Mouse (Mus musculus): ENCODE measurements around the gene Hcfc2.
A peak's percentile ranks its signal among the peaks of the same experiment; 100 is the strongest.

The Hcfc2 gene

GRCm38 (mm10) chr10:82665951-82666350, 30.0 kb upstream of the Hcfc2 start:
- H3K27me3 ChIP-seq (ENCODE audit: insufficient read depth, low read length): no peaks in the 10 kb centered on the region
- no peaks in the 10 kb centered on the region for H3K4me1 ChIP-seq (replicated peaks; ENCODE audit: low read depth, low read length)
- H3K36me3 ChIP-seq (ENCODE audit: insufficient read depth, low read length): no peaks in the 10 kb centered on the region
- H3K9me3 ChIP-seq (ENCODE audit: low read length): no peaks in the 10 kb centered on the region
- H3K4me3 ChIP-seq (replicated peaks; ENCODE audit: low read length): no peak overlapping the region
- TF ChIP-seq NANOG (IDR thresholded peaks at IDR 0.05; ENCODE audit: borderline replicate concordance, low read length): no peak
- TF ChIP-seq CTCF (conservative IDR thresholded peaks at IDR 0.05; ENCODE audit: low read length): no peak
- no peak for TF ChIP-seq POU5F1 (IDR thresholded peaks at IDR 0.05; ENCODE audit: borderline replicate concordance, low read length)

GRCm38 (mm10) chr10:82666436-82667234, 29.3 kb upstream of the Hcfc2 start:
- H3K9me3 ChIP-seq (ENCODE audit: low read length): no peaks in the 10 kb centered on the region
- no peaks in the 10 kb centered on the region for H3K36me3 ChIP-seq (ENCODE audit: insufficient read depth, low read length)
- no peaks in the 10 kb centered on the region for H3K27me3 ChIP-seq (ENCODE audit: insufficient read depth, low read length)
- TF ChIP-seq CTCF (conservative IDR thresholded peaks at IDR 0.05; ENCODE audit: low read length) (peak; percentile 35), NANOG (IDR thresholded peaks at IDR 0.05; ENCODE audit: borderline replicate concordance, low read length) (no peak), POU5F1 (IDR thresholded peaks at IDR 0.05; ENCODE audit: borderline replicate concordance, low read length) (no peak)
- H3K4me1 ChIP-seq (replicated peaks; ENCODE audit: low read depth, low read length): no peaks in the 10 kb centered on the region
- peak overlapping the region; percentile 35; the same call in 1 of the 2 replicates for H3K4me3 ChIP-seq (replicated peaks; ENCODE audit: low read length)

DNA sequence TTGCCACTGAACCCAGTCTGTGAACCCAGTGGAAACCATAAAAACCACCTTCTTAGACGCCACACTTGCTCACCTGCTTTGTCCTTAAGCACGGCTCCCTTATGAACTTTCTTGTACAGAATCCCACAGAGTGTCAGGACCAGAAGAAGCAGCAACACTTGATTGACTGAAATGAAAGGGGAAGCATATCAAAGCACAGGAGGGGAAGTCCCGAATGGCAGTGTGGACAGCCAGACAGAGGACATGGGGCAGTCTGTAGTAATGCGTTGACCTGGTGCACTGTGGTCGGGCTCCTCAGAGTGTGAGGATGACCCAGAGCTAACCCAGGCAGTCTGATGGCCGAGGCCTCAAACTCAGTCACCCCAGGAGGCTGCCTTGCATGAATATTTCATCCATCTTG, 25.8 kb upstream of the Hcfc2 start:
- H3K4me3 ChIP-seq (replicated peaks; ENCODE audit: low read length): no peak overlapping the region

GRCm38 (mm10) chr10:82676949-82677348, 19.0 kb upstream of the Hcfc2 start:
- Histone ChIP-seq H3K27me3 (ENCODE audit: insufficient read depth, low read length) (0 out of 2 replicates have a peak, but pooled peaks cover 3% of the 10 kb centered on the region), H3K4me3 (replicated peaks; ENCODE audit: low read length) (no peak overlapping the region), H3K4me1 (replicated peaks; ENCODE audit: low read depth, low read length) (no peaks in the 10 kb centered on the region), H3K36me3 (ENCODE audit: insufficient read depth, low read length) (no peaks in the 10 kb centered on the region), H3K9me3 (ENCODE audit: low read length) (no peaks in the 10 kb centered on the region)
- TF ChIP-seq NANOG (IDR thresholded peaks at IDR 0.05; ENCODE audit: borderline replicate concordance, low read length) (no peak), POU5F1 (IDR thresholded peaks at IDR 0.05; ENCODE audit: borderline replicate concordance, low read length) (no peak), CTCF (conservative IDR thresholded peaks at IDR 0.05; ENCODE audit: low read length) (no peak)

More for the DNA sequence above, 25.8 kb upstream of the Hcfc2 start:
- no peaks in the 10 kb centered on the region for H3K9me3 ChIP-seq (ENCODE audit: low read length)
- no peaks in the 10 kb centered on the region for H3K36me3 ChIP-seq (ENCODE audit: insufficient read depth, low read length)
- TF ChIP-seq POU5F1 (IDR thresholded peaks at IDR 0.05; ENCODE audit: borderline replicate concordance, low read length) (no peak), CTCF (conservative IDR thresholded peaks at IDR 0.05; ENCODE audit: low read length) (no peak), NANOG (IDR thresholded peaks at IDR 0.05; ENCODE audit: borderline replicate concordance, low read length) (no peak)
- H3K4me1 ChIP-seq (replicated peaks; ENCODE audit: low read depth, low read length): no peaks in the 10 kb centered on the region
- no peaks in the 10 kb centered on the region for H3K27me3 ChIP-seq (ENCODE audit: insufficient read depth, low read length)

DNA sequence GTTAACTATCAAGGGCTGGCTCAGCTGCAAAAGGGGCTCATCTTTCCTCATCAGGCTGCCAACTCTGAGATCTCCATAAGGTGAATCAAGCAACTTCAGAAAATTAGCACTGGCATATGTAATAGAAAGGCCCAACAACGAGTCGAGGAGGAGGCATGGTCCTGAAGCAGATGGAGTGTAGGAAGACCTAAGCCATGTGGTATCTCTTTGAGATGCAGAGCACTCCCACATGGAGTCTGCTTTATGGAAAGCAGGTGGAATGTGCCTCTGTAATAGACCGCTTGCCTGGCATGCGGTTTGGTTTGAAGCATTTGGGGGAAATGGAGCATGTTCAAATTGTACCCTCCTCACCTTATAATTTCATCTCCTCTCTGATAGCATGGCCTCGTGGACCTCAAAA, 15.2 kb upstream of the Hcfc2 start:
- TF ChIP-seq NANOG (IDR thresholded peaks at IDR 0.05; ENCODE audit: borderline replicate concordance, low read length) (no peak), POU5F1 (IDR thresholded peaks at IDR 0.05; ENCODE audit: borderline replicate concordance, low read length) (no peak), CTCF (conservative IDR thresholded peaks at IDR 0.05; ENCODE audit: low read length) (no peak)
- no peaks in the 10 kb centered on the region for H3K36me3 ChIP-seq (ENCODE audit: insufficient read depth, low read length)
- H3K27me3 ChIP-seq (ENCODE audit: insufficient read depth, low read length): peaks cover 3% of the 10 kb centered on the region; the same call in 1 of the 2 replicates
- H3K9me3 ChIP-seq (ENCODE audit: low read length): no peaks in the 10 kb centered on the region; the same call in 1 of the 2 replicates
- no peaks in the 10 kb centered on the region for H3K4me1 ChIP-seq (replicated peaks; ENCODE audit: low read depth, low read length)
- H3K4me3 ChIP-seq (replicated peaks; ENCODE audit: low read length): no peak overlapping the region

GRCm38 (mm10) chr10:82681639-82682038, 14.3 kb upstream of the Hcfc2 start:
- Histone ChIP-seq H3K36me3 (ENCODE audit: insufficient read depth, low read length) (no peaks in the 10 kb centered on the region), H3K27me3 (ENCODE audit: insufficient read depth, low read length) (peaks cover 3% of the 10 kb centered on the region; the same call in 1 of the 2 replicates)

DNA sequence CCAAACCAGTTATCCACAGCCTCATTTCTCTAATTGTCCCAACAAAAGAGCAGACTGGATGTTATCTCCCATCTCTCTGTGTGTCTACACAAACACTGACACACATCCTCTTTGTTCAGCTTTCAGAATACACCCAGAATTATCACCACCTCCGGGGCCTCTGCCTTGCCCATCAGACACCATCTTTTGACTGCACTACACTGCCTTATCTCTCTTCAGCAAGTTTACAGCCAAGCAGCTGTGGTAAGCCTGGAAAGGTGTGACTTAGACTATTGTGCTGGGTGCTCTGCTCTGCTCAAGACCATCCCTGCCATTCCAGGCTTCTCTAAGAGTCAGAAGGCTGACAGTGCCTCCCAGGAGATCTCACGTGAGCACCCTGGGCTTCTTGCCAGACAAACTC, 10.5 kb upstream of the Hcfc2 start:
- H3K36me3 ChIP-seq (ENCODE audit: insufficient read depth, low read length): no peaks in the 10 kb centered on the region
- no peaks in the 10 kb centered on the region; the same call in 1 of the 2 replicates for H3K9me3 ChIP-seq (ENCODE audit: low read length)
- TF ChIP-seq POU5F1 (IDR thresholded peaks at IDR 0.05; ENCODE audit: borderline replicate concordance, low read length) (no peak), CTCF (conservative IDR thresholded peaks at IDR 0.05; ENCODE audit: low read length) (no peak), NANOG (IDR thresholded peaks at IDR 0.05; ENCODE audit: borderline replicate concordance, low read length) (no peak)
- no peak overlapping the region for H3K4me3 ChIP-seq (replicated peaks; ENCODE audit: low read length)
- H3K27me3 ChIP-seq (ENCODE audit: insufficient read depth, low read length): peaks cover 15% of the 10 kb centered on the region
- H3K4me1 ChIP-seq (replicated peaks; ENCODE audit: low read depth, low read length): peaks cover 7% of the 10 kb centered on the region

More at GRCm38 (mm10) chr10:82681639-82682038, 14.3 kb upstream of the Hcfc2 start:
- no peaks in the 10 kb centered on the region for H3K4me1 ChIP-seq (replicated peaks; ENCODE audit: low read depth, low read length)
- H3K9me3 ChIP-seq (ENCODE audit: low read length): no peaks in the 10 kb centered on the region; the same call in 1 of the 2 replicates
- no peak for TF ChIP-seq POU5F1 (IDR thresholded peaks at IDR 0.05; ENCODE audit: borderline replicate concordance, low read length)
- no peak for TF ChIP-seq NANOG (IDR thresholded peaks at IDR 0.05; ENCODE audit: borderline replicate concordance, low read length)
- TF ChIP-seq CTCF (conservative IDR thresholded peaks at IDR 0.05; ENCODE audit: low read length): no peak
- H3K4me3 ChIP-seq (replicated peaks; ENCODE audit: low read length): no peak overlapping the region

- peaks cover 14% of the 10 kb centered on the region for H3K4me1 ChIP-seq (replicated peaks; ENCODE audit: low read depth, low read length)
- no peak for TF ChIP-seq CTCF (conservative IDR thresholded peaks at IDR 0.05; ENCODE audit: low read length)
- TF ChIP-seq POU5F1 (IDR thresholded peaks at IDR 0.05; ENCODE audit: borderline replicate concordance, low read length): no peak
- H3K9me3 ChIP-seq (ENCODE audit: low read length): no peaks in the 10 kb centered on the region; the same call in 1 of the 2 replicates
- H3K4me3 ChIP-seq (replicated peaks; ENCODE audit: low read length): no peak overlapping the region
- no peaks in the 10 kb centered on the region for H3K36me3 ChIP-seq (ENCODE audit: insufficient read depth, low read length)
- peaks cover 29% of the 10 kb centered on the region for H3K27me3 ChIP-seq (ENCODE audit: insufficient read depth, low read length)
Measured at GRCm38 (mm10) chr10:82689681-82690211, 6.2 kb upstream of the Hcfc2 start.
